Mouse (Mus musculus) forebrain, embryonic 15.5 days (tissue): ENCODE measurements at regions not wholly inside any gene's neighbourhood (a gene's known extent, or its start where the extent isn't known, plus 50 kb on each side); places are given as distances from the start of the nearest gene placed in this dataset.
"Not testable (repeated sequence)": the region's sequence is repeated elsewhere in the genome, so short reads cannot be mapped to it uniquely, and the experiment has no call there.

Source experiments
- ATAC-seq: fragments of 200-750 bp; cut with Nextera tagmentation; replicated peaks from 2 replicates; pipeline ENCODE4 v1.8.0; 2017; ENCODE audit warnings: mild to moderate bottlenecking, moderate TSS enrichment, moderate library complexity
- H3K27ac ChIP-seq: fragments of 300-500 bp; sonication (generic); replicated peaks from 2 replicates; pipeline ENCODE4 v1.5.1; 2015; ENCODE audit warnings: mild to moderate bottlenecking, inconsistent platforms
- H3K27me3 ChIP-seq: fragments of 300-500 bp; sonication (generic); 2 replicates; pipeline ENCODE4 v1.6.1; 2015; ENCODE audit warnings: inconsistent platforms
- H3K36me3 ChIP-seq: fragments of 300-500 bp; sonication (generic); 2 replicates; pipeline ENCODE4 v1.6.1; 2015; ENCODE audit warnings: mild to moderate bottlenecking, inconsistent platforms
- H3K4me1 ChIP-seq: fragments of 300-500 bp; sonication (generic); 2 replicates; pipeline ENCODE4 v1.6.1; 2015; ENCODE audit warnings: inconsistent platforms
- H3K4me2 ChIP-seq: fragments of 300-500 bp; sonication (generic); replicated peaks from 2 replicates; pipeline ENCODE4 v1.6.1; 2015; ENCODE audit warnings: mild to moderate bottlenecking, inconsistent platforms
- H3K4me3 ChIP-seq: fragments of 300-500 bp; sonication (generic); 2 replicates; pipeline ENCODE4 v1.5.1; 2015; ENCODE audit warnings: mild to moderate bottlenecking, inconsistent platforms
- H3K9ac ChIP-seq: fragments of 300-500 bp; sonication (generic); replicated peaks from 2 replicates; pipeline ENCODE4 v1.6.1; 2015; ENCODE audit warnings: mild to moderate bottlenecking, inconsistent platforms
- H3K9me3 ChIP-seq: fragments of 300-500 bp; sonication (generic); 2 replicates; pipeline ENCODE4 v1.6.1; 2016; ENCODE audit warnings: inconsistent platforms
- WGBS: fragments of 180-500 bp; shearing (Covaris S2); methylation state at CpG from one replicate; pipeline ENCODE4 v1.1.7; 2015; ENCODE audit warnings: mixed read lengths; 5-methylcytosine and 5-hydroxymethylcytosine counted together

DNA sequence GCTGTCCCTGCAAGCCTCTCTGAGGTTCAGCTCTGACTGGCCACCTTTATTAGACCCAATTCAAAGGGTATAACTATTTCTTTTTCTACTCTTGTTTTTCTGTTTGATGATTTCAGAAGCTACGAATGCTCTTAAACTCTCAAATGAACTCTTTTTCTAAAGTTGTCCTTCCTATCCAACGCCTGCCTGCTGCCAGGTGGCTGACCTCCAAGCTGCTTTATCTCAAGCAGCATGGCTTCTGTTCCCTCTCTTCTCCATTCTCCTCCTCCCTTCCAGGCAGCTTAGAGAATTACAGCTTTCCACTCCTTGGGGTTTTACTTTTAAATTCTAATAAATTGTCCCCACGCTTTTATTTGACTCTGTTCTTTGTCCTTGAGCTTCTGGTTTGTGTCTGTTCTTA is 196.9 kb upstream of the Irak1bp1 start:
- no peak overlapping the region for H3K4me2 ChIP-seq
- no peaks in the 10 kb centered on the region for H3K9me3 ChIP-seq
- H3K4me1 ChIP-seq: no peaks in the 10 kb centered on the region
- no peaks in the 10 kb centered on the region for H3K36me3 ChIP-seq
- H3K27me3 ChIP-seq: no peaks in the 10 kb centered on the region
- WGBS: 75% methylated on average over 3 of the region's 3 CpGs
- H3K27ac ChIP-seq: no peak overlapping the region
- no peak overlapping the region for H3K9ac ChIP-seq
- H3K4me3 ChIP-seq: no peak overlapping the region
- ATAC-seq: no peak

DNA sequence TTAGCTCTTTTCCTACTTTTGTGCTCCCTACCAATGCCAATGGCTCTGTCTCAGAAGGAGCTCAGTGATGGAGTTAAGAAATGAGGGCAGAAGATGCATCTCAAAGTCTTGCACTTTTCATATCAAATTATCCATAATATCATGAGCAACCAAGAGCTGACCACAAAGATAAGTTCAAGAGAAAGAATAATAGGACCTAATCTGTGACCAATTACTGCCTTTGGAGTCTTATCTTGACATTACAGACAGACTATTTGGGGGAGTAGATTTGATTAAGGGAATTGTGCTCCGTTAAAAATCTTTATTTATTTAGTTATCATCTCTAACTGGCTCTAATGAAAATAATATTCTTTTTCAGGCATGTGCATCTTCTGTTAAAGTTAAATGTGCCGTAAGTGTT is 189.1 kb upstream of the Irak1bp1 start:
- H3K9me3 ChIP-seq: no peaks in the 10 kb centered on the region
- no peak for ATAC-seq
- no peaks in the 10 kb centered on the region for H3K27me3 ChIP-seq
- no peaks in the 10 kb centered on the region for H3K4me1 ChIP-seq
- H3K4me3 ChIP-seq: no peak overlapping the region
- no peaks in the 10 kb centered on the region for H3K36me3 ChIP-seq
- WGBS: 88% methylated on average over 2 of the region's 2 CpGs
- no peak overlapping the region for H3K9ac ChIP-seq
- no peak overlapping the region for H3K27ac ChIP-seq
- no peak overlapping the region for H3K4me2 ChIP-seq

DNA sequence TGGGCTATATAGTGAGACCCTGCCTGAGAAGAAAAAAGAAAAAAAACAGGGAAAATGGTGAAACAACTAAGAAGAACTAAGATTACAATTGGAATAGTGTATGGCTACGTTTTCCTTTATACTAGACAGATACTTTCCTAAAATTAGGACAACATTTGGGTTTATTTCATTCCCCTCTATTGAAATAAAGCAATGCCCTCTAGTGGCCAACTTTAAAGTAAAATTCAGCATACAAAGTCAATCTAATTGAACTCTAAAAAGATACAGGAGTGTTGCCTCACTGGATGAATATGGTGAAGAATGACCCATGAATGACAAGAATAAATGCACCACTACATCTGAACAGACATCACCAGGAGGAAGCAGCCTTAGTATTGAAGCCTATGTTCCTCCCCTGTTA is 185.4 kb upstream of the Irak1bp1 start:
- no peak overlapping the region for H3K9ac ChIP-seq
- H3K9me3 ChIP-seq: no peaks in the 10 kb centered on the region
- peak; percentile 46 for ATAC-seq
- no peaks in the 10 kb centered on the region for H3K36me3 ChIP-seq
- H3K4me2 ChIP-seq: no peak overlapping the region
- no peaks in the 10 kb centered on the region for H3K27me3 ChIP-seq
- H3K4me3 ChIP-seq: no peak overlapping the region
- H3K4me1 ChIP-seq: no peaks in the 10 kb centered on the region
- H3K27ac ChIP-seq: no peak overlapping the region
- WGBS: 38% methylated on average over 1 of the region's 1 CpGs

DNA sequence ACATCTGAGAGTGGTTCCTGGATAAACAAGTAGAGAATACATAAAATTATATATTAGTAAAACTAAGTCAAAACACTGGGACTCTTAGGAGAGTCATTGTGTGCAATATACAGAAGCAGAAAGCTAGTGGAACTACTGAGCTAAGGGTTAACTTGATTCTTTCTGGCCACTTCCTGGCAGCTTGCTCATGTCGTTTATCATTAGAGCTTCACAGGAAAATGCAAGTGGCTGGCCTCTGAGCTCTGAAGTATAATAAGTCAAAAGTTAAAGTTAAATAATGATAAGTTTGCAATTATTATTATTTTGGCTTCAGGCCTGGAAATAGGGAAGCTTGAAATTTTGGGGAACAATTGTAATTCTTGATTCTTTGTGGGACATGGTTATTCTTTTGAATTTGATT is 173.8 kb upstream of the Irak1bp1 start:
- H3K4me1 ChIP-seq, H3K9ac ChIP-seq, H3K4me2 ChIP-seq, H3K9me3 ChIP-seq, H3K27ac ChIP-seq, H3K36me3 ChIP-seq, ATAC-seq, H3K4me3 ChIP-seq, H3K27me3 ChIP-seq: not testable (repeated sequence)
- WGBS: 26% methylated on average over 1 of the region's 1 CpGs

DNA sequence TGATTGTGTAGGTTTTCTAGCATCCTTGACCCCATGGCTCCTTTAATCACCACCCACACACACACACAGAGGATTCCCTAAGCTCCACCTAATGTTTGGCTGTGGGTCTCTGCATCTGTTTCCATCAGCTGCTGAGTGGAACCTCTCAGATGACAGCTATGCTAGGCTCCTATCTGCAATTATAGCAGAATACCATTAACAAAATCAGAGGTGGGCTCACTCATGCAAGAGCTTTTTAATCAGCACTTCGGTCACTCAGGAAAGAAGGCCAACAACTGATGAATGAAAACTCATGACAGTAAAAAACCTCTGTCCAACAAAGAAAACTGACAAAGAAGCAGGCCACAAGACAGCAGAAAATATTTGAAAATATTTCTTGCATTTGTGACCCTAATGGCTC is 147.1 kb upstream of the Irak1bp1 start:
- Histone ChIP-seq H3K27ac (no peak overlapping the region), H3K36me3 (no peaks in the 10 kb centered on the region), H3K4me3 (no peak overlapping the region), H3K4me1 (no peaks in the 10 kb centered on the region), H3K9me3 (no peaks in the 10 kb centered on the region), H3K4me2 (no peak overlapping the region), H3K27me3 (no peaks in the 10 kb centered on the region), H3K9ac (no peak overlapping the region)
- WGBS: 53% methylated on average over 1 of the region's 1 CpGs
- no peak for ATAC-seq

DNA sequence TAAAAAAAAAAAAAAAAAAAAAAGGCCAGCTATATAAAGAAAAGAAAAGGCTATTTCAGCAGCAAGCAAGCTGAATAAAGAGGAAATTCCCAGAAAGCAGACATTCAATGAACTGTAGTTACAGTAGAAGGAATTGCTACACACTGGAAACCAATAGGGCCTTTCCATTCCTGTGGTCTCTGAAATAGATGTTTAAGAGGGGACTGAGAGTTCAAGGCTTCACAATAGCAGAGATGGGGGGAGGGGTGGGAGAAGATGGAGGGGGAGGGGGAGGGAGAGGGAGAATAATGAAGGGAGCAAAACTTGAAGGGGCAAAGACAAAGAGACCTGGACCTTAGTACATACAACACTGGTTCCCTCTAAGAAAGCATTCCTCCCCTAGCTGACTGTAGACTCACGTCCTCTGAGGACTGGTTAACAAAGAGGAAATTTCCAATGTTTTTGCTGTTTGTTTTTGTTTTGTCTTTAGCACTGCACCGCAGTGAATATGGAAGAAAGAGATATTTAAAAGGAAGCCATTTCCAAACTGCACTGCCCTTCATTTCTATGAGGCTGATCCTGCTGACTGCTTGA is 119.8 kb upstream of the Irak1bp1 start:
- Histone ChIP-seq H3K9ac (no peak overlapping the region), H3K36me3 (no peaks in the 10 kb centered on the region), H3K27me3 (no peaks in the 10 kb centered on the region), H3K4me1 (peaks cover 7% of the 10 kb centered on the region; the same call in 1 of the 2 replicates), H3K4me2 (no peak overlapping the region), H3K27ac (no peak overlapping the region), H3K4me3 (no peak overlapping the region), H3K9me3 (no peaks in the 10 kb centered on the region)
- WGBS: 22% methylated on average over 2 of the region's 2 CpGs
- no peak for ATAC-seq

DNA sequence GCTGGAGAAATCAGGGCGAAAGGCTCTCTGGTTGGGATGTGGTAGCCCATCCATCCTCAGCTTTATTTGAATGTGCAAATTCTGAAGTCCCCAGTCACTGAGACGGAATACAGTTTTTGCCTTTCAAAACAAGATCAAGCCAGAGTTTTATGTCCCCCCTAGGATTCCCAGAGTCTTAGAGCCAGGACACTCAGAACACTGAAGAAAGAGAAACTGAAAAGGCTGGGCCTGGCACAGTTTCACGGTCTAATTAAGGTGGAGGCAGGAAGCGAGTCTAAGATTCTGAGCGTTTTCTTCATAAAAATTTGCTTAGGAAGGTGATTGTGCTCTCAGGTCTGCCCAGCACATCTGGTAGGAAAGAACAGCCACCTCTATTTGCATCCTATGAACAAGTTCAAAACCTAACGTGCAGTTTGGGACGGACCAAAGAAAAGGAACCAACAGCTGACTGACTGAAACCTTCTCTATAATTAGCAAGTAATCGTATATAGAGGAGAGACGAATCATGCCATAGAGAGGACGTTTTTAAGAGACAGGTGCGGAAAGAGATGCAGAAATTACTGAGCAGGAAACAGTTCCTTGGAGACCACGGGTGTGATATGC is 119.2 kb upstream of the Irak1bp1 start:
- Histone ChIP-seq H3K9me3 (no peaks in the 10 kb centered on the region), H3K4me2 (peak overlapping the region; percentile 6), H3K4me3 (no peak overlapping the region), H3K36me3 (no peaks in the 10 kb centered on the region), H3K27me3 (no peaks in the 10 kb centered on the region), H3K4me1 (peaks cover 7% of the 10 kb centered on the region; the same call in 1 of the 2 replicates), H3K9ac (no peak overlapping the region), H3K27ac (no peak overlapping the region)
- no peak for ATAC-seq
- 35% methylated on average over 12 of the region's 12 CpGs for WGBS

DNA sequence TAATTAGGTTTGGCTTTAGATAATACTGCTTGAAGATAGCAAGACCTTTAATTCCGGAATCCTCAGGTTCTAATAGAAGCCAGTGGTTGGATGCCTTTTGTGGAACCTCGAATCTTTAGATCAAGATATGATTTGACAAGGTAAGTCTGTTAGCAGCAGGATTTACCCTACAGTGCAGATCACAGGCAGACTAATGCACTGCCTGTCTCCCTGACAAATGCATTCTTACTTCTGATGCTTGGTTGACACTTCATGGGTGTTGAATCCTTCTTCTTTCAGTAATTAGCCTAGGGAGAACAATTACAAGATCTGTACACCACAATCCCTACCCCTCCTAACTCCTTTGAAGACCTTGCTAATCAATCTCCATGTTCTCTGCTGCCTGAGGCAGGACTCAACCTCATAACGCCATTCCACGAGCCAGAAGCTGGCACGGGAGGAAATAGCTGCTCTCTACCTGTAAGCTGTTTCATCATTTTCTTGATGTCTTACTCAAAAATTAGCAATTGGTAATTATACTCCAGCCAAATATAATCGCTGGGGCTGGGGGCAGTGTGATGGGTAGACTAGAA is 118.3 kb upstream of the Irak1bp1 start:
- H3K4me1 ChIP-seq: peaks cover 7% of the 10 kb centered on the region; the same call in 1 of the 2 replicates
- no peak for ATAC-seq
- WGBS: 53% methylated on average over 6 of the region's 6 CpGs
- no peaks in the 10 kb centered on the region for H3K9me3 ChIP-seq
- no peak overlapping the region for H3K9ac ChIP-seq
- H3K4me2 ChIP-seq: no peak overlapping the region
- no peaks in the 10 kb centered on the region for H3K36me3 ChIP-seq
- no peak overlapping the region for H3K4me3 ChIP-seq
- H3K27ac ChIP-seq: no peak overlapping the region
- H3K27me3 ChIP-seq: no peaks in the 10 kb centered on the region

DNA sequence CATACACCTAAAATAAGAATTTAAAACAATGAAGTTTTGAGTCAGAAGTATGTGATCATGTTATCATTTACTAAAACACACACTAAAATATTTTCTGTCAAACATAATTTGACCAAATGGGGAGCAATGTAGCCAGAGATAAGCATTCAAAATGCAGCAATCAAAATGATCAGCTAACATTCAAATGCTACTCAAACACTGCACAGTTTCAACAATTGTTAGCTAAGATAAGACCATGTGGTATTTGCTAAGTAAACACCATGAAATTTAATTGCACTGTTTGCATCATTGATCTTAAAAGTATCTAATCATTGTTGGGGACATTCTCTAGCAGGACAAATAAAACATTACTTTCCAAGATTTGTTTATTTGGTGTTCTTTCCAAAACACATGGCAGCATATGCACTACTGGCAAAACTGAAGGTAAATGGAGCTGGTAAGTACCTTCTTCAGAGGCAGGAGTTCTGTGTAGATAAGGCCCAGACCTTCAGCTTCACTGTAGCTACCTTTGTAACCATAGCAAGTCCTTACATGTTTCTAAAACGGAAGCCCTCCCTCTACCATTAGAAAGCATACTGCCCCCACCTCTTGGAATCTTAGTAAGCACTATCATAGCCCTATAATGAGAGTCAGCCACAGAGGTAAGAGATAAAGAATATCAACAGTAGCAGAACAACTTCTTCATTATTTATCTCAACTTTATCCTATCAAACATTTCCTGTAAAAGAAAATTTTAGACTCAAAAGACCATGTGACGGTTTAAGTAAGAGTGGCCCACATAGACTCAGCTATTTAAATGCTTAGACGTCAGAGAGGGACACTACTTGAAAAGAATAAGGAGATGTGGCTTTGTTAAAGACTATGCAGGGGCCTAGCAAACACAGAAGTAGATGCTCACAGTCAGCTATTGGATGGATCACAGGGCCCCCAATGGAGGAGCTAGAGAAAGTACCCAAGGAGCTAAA is 116.3 kb upstream of the Irak1bp1 start:
- Histone ChIP-seq H3K4me2 (no peak overlapping the region), H3K36me3 (no peaks in the 10 kb centered on the region), H3K4me1 (peaks cover 7% of the 10 kb centered on the region; the same call in 1 of the 2 replicates), H3K27me3 (no peaks in the 10 kb centered on the region), H3K27ac (no peak overlapping the region), H3K9me3 (no peaks in the 10 kb centered on the region), H3K9ac (no peak overlapping the region), H3K4me3 (no peak overlapping the region)
- 92% methylated on average over 3 of the region's 3 CpGs for WGBS
- no peak for ATAC-seq

DNA sequence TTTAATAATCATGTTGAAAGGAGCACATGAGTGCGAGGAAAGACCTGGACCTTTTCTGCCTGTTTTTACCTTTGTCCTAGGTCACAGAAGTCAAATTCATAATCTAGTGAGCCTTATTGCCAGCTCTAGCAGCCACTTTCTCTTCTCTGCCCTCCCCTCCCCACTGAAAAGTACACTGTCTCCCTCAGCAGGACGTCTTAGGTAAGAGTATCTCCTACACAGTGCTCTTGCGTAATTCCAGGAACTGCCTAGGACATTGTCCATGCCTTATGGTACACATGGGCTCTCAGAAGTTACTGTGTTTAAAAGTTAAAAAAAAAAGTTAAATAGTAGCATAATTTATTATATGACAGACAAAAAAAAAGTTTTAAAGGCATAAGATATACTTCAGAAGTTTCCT is 100.7 kb upstream of the Irak1bp1 start:
- Histone ChIP-seq H3K4me3 (no peak overlapping the region), H3K27ac (no peak overlapping the region), H3K4me2 (no peak overlapping the region), H3K27me3 (no peaks in the 10 kb centered on the region), H3K36me3 (no peaks in the 10 kb centered on the region), H3K9ac (no peak overlapping the region), H3K9me3 (no peaks in the 10 kb centered on the region), H3K4me1 (no peaks in the 10 kb centered on the region)
- ATAC-seq: no peak
- 76% methylated on average over 3 of the region's 3 CpGs for WGBS

DNA sequence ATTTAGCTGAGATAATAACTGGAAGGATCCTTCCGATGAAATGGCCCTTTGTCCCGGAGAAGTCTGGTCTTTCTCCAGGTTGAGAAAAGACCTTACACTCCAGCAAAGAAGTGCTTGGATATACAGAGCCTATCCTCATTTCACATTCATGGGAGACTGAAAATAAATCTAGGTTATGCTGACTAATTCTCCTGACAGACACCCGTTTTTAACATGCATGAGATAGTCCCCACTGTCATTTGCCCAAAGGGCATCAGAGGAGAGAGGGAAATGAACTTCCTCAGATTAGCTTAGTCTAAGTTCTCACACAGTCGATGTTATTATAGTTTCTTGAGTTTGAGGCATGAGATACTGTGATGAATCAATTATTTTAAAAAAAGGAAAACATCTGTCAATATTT is 99.7 kb upstream of the Irak1bp1 start:
- no peaks in the 10 kb centered on the region for H3K9me3 ChIP-seq
- H3K27me3 ChIP-seq: no peaks in the 10 kb centered on the region
- H3K36me3 ChIP-seq: no peaks in the 10 kb centered on the region
- H3K9ac ChIP-seq: no peak overlapping the region
- H3K4me2 ChIP-seq: no peak overlapping the region
- no peak overlapping the region for H3K27ac ChIP-seq
- ATAC-seq: no peak
- H3K4me3 ChIP-seq: no peak overlapping the region
- H3K4me1 ChIP-seq: no peaks in the 10 kb centered on the region
- WGBS: 81% methylated on average over 4 of the region's 4 CpGs

DNA sequence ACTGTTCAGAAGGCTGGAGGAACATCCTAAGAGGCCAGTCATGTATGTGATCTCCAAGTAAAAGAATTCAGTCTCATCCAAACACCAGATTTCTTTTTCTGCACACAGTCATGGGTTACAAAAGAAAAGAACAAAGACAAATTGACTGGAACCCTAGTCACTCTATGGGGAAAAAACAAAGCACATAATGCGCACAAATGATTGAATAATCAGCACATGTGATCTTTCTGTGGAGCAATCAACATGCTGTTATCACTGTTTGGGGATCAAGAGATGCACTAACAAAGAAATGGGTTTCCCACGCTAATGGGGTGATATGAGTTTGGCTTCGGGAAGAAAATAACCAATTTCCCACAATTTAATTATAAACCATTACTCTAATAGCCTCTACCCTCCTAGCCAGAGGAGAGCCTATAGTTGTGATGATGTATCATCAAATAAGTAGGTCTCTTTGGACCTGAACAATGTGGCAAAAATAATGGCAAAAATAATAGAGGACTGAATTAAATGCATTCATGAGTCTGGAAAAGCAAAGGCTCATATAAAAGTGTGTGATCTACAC is 96.2 kb upstream of the Irak1bp1 start:
- H3K27ac ChIP-seq: no peak overlapping the region
- no peaks in the 10 kb centered on the region for H3K27me3 ChIP-seq
- no peak overlapping the region for H3K9ac ChIP-seq
- no peaks in the 10 kb centered on the region for H3K36me3 ChIP-seq
- H3K4me3 ChIP-seq: no peak overlapping the region
- ATAC-seq: no peak
- H3K4me1 ChIP-seq: no peaks in the 10 kb centered on the region
- no peaks in the 10 kb centered on the region for H3K9me3 ChIP-seq
- WGBS: 83% methylated on average over 3 of the region's 3 CpGs
- H3K4me2 ChIP-seq: no peak overlapping the region
